Mouse (Mus musculus): Measurements from ENCODE around the gene Wdr25. TPM values are rescaled to one million over a fixed set of nuclear protein-coding genes. Genes with fewer than 3 reads are reported as not detected.

The Wdr25 gene
- polyA plus RNA-seq, 1 experiment from 2014 or later = 8.6 TPM

- Histone ChIP-seq H3K4me1 (replicated peaks; ENCODE audit: control insufficient read depth, insufficient read depth, low read length) (no peaks in the 10 kb centered on the region), H3K9me3 (ENCODE audit: control insufficient read depth, low read length) (no peaks in the 10 kb centered on the region), H3K4me3 (replicated peaks; ENCODE audit: low read length) (no peak overlapping the region), H3K4me2 (ENCODE audit: low read length) (no peak overlapping the region), H3K27ac (ENCODE audit: low read length) (no peak overlapping the region), H3K9ac (replicated peaks; ENCODE audit: low read depth, low read length) (no peak overlapping the region), H3K36me3 (ENCODE audit: control insufficient read depth, insufficient read depth) (peaks cover 4% of the 10 kb centered on the region; the same call in 1 of the 2 replicates), H3K27me3 (replicated peaks; ENCODE audit: control insufficient read depth, insufficient read depth, low read length) (no peaks in the 10 kb centered on the region)
- WGBS = 89% methylated on average over 7 of the region's 7 CpGs
- ATAC-seq = no peak
These were observed 35.7 kb upstream of the Wdr25 start for GRCm38 (mm10) chr12:108857589-108858184.

GRCm38 (mm10) chr12:108858486-108858885, 34.9 kb upstream of the Wdr25 start:
- H3K27ac ChIP-seq (ENCODE audit: low read length) = no peak overlapping the region
- ATAC-seq = no peak
- H3K9me3 ChIP-seq (ENCODE audit: control insufficient read depth, low read length) = no peaks in the 10 kb centered on the region
- no peaks in the 10 kb centered on the region for H3K4me1 ChIP-seq (replicated peaks; ENCODE audit: control insufficient read depth, insufficient read depth, low read length)
- peaks cover 5% of the 10 kb centered on the region for H3K36me3 ChIP-seq (ENCODE audit: control insufficient read depth, insufficient read depth)
- no peak overlapping the region for H3K4me2 ChIP-seq (ENCODE audit: low read length)
- H3K27me3 ChIP-seq (replicated peaks; ENCODE audit: control insufficient read depth, insufficient read depth, low read length) = no peaks in the 10 kb centered on the region
- no peak overlapping the region for H3K4me3 ChIP-seq (replicated peaks; ENCODE audit: low read length)
- WGBS = 86% methylated on average over 5 of the region's 5 CpGs
- H3K9ac ChIP-seq (replicated peaks; ENCODE audit: low read depth, low read length) = no peak overlapping the region

DNA sequence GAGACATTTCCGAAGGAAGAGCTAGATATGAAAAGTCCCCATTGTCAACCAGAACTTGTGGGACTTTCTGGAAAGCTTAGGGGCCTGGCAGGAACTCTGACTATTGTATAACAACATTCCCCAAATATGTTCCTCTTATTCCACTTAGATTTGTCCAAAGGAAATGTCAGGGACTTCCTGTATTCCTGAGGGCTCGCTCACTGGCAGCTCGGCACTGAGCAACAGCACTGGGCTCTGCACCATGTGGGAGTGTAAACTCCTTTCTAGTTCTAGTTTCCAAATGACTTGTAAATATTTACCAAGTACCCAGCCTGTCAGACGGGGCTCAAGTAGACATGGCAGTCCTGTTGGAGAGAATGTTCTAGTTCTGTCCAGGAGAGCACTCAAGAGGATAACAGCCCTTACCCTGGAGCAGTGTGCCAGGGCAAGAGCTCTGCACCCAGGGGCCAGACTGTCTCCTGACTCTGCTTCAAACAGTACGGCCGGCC, 28.4 kb upstream of the Wdr25 start:
- H3K4me2 ChIP-seq (ENCODE audit: low read length) = no peak overlapping the region
- ATAC-seq = no peak
- H3K9me3 ChIP-seq (ENCODE audit: control insufficient read depth, low read length) = no peaks in the 10 kb centered on the region
- H3K27ac ChIP-seq (ENCODE audit: low read length) = no peak overlapping the region
- no peaks in the 10 kb centered on the region for H3K4me1 ChIP-seq (replicated peaks; ENCODE audit: control insufficient read depth, insufficient read depth, low read length)
- H3K4me3 ChIP-seq (replicated peaks; ENCODE audit: low read length) = no peak overlapping the region
- H3K27me3 ChIP-seq (replicated peaks; ENCODE audit: control insufficient read depth, insufficient read depth, low read length) = no peaks in the 10 kb centered on the region
- peaks cover 42% of the 10 kb centered on the region for H3K36me3 ChIP-seq (ENCODE audit: control insufficient read depth, insufficient read depth)
- WGBS = 89% methylated on average over 6 of the region's 6 CpGs
- no peak overlapping the region for H3K9ac ChIP-seq (replicated peaks; ENCODE audit: low read depth, low read length)

DNA sequence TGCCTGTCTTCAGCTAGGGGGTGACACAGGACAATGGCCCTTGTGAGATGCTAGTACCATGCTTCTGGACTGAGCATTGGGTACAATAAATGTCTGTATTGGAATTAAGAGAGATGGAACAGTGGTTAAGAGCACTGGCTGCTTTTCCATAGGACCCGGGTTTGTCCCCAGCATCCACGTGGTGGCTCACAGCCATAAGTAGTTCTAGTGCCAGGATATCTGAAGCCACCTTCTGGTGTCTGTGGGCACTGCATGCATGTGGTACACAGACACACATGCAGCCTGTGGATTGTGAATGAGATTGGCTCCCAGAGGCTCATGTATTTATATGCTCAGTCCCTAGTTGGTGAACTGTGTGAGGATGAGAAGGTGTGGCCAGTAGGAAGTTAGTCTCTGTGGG, 23.9 kb upstream of the Wdr25 start:
- Histone ChIP-seq H3K27ac (ENCODE audit: low read length) (no peak overlapping the region), H3K4me2 (ENCODE audit: low read length) (no peak overlapping the region), H3K4me1 (replicated peaks; ENCODE audit: control insufficient read depth, insufficient read depth, low read length) (no peaks in the 10 kb centered on the region), H3K9me3 (ENCODE audit: control insufficient read depth, low read length) (no peaks in the 10 kb centered on the region), H3K9ac (replicated peaks; ENCODE audit: low read depth, low read length) (no peak overlapping the region), H3K27me3 (replicated peaks; ENCODE audit: control insufficient read depth, insufficient read depth, low read length) (no peaks in the 10 kb centered on the region), H3K36me3 (ENCODE audit: control insufficient read depth, insufficient read depth) (peaks cover 37% of the 10 kb centered on the region), H3K4me3 (replicated peaks; ENCODE audit: low read length) (no peak overlapping the region)
- ATAC-seq = no peak
- 69% methylated on average over 2 of the region's 2 CpGs for WGBS

GRCm38 (mm10) chr12:108873122-108873521, 20.3 kb upstream of the Wdr25 start:
- no peaks in the 10 kb centered on the region for H3K27me3 ChIP-seq (replicated peaks; ENCODE audit: control insufficient read depth, insufficient read depth, low read length)
- no peak overlapping the region for H3K9ac ChIP-seq (replicated peaks; ENCODE audit: low read depth, low read length)
- WGBS = 82% methylated on average over 5 of the region's 5 CpGs
- H3K9me3 ChIP-seq (ENCODE audit: control insufficient read depth, low read length) = no peaks in the 10 kb centered on the region
- H3K36me3 ChIP-seq (ENCODE audit: control insufficient read depth, insufficient read depth) = peaks cover 35% of the 10 kb centered on the region
- H3K4me3 ChIP-seq (replicated peaks; ENCODE audit: low read length) = no peak overlapping the region
- no peak overlapping the region for H3K27ac ChIP-seq (ENCODE audit: low read length)
- H3K4me2 ChIP-seq (ENCODE audit: low read length) = no peak overlapping the region
- H3K4me1 ChIP-seq (replicated peaks; ENCODE audit: control insufficient read depth, insufficient read depth, low read length) = no peaks in the 10 kb centered on the region
- no peak for ATAC-seq

- 90% methylated on average over 4 of the region's 4 CpGs for WGBS
- Histone ChIP-seq H3K9me3 (ENCODE audit: control insufficient read depth, low read length) (no peaks in the 10 kb centered on the region), H3K4me2 (ENCODE audit: low read length) (no peak overlapping the region), H3K36me3 (ENCODE audit: control insufficient read depth, insufficient read depth) (peaks cover 20% of the 10 kb centered on the region), H3K9ac (replicated peaks; ENCODE audit: low read depth, low read length) (no peak overlapping the region), H3K27me3 (replicated peaks; ENCODE audit: control insufficient read depth, insufficient read depth, low read length) (no peaks in the 10 kb centered on the region), H3K4me1 (replicated peaks; ENCODE audit: control insufficient read depth, insufficient read depth, low read length) (no peaks in the 10 kb centered on the region), H3K4me3 (replicated peaks; ENCODE audit: low read length) (no peak overlapping the region), H3K27ac (ENCODE audit: low read length) (no peak overlapping the region)
- ATAC-seq = no peak
These were observed 14.3 kb upstream of the Wdr25 start for GRCm38 (mm10) chr12:108879138-108879537.

- Histone ChIP-seq H3K27me3 (replicated peaks; ENCODE audit: control insufficient read depth, insufficient read depth, low read length) (no peaks in the 10 kb centered on the region), H3K9ac (replicated peaks; ENCODE audit: low read depth, low read length) (no peak overlapping the region), H3K9me3 (ENCODE audit: control insufficient read depth, low read length) (no peaks in the 10 kb centered on the region), H3K36me3 (ENCODE audit: control insufficient read depth, insufficient read depth) (peaks cover 8% of the 10 kb centered on the region), H3K4me3 (replicated peaks; ENCODE audit: low read length) (no peak overlapping the region), H3K27ac (ENCODE audit: low read length) (no peak overlapping the region), H3K4me1 (replicated peaks; ENCODE audit: control insufficient read depth, insufficient read depth, low read length) (no peaks in the 10 kb centered on the region), H3K4me2 (ENCODE audit: low read length) (no peak overlapping the region)
- no peak for ATAC-seq
- 97% methylated on average over 5 of the region's 5 CpGs for WGBS
These were observed 12.8 kb upstream of the Wdr25 start for GRCm38 (mm10) chr12:108880606-108881005.

GRCm38 (mm10) chr12:108881192-108881591, 12.2 kb upstream of the Wdr25 start:
- H3K4me2 ChIP-seq (ENCODE audit: low read length) = no peak overlapping the region
- peaks cover 11% of the 10 kb centered on the region for H3K36me3 ChIP-seq (ENCODE audit: control insufficient read depth, insufficient read depth)
- no peak for ATAC-seq
- H3K27ac ChIP-seq (ENCODE audit: low read length) = no peak overlapping the region
- H3K4me1 ChIP-seq (replicated peaks; ENCODE audit: control insufficient read depth, insufficient read depth, low read length) = no peaks in the 10 kb centered on the region
- H3K9ac ChIP-seq (replicated peaks; ENCODE audit: low read depth, low read length) = no peak overlapping the region
- no peaks in the 10 kb centered on the region for H3K9me3 ChIP-seq (ENCODE audit: control insufficient read depth, low read length)
- H3K27me3 ChIP-seq (replicated peaks; ENCODE audit: control insufficient read depth, insufficient read depth, low read length) = no peaks in the 10 kb centered on the region
- 83% methylated on average over 3 of the region's 3 CpGs for WGBS
- no peak overlapping the region for H3K4me3 ChIP-seq (replicated peaks; ENCODE audit: low read length)

DNA sequence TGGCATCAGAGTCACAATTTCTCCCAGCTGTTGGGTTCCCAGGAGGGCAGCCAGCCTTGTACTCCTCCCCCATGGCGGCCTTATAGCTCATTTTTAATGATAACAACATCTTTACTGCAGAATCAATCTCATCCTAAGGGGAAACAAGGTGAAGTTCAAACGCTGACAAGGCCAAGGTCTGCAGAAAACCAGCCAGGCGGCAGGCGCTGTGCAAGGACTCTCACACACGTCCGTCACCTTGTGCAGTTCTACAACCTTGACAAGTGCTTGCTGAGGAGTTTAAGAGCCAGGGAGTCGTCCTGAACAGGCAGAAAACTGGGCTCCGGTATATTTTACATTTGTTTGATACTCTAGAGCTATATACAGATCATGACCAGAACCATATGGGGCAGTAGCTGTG, 10.7 kb upstream of the Wdr25 start:
- H3K27ac ChIP-seq (ENCODE audit: low read length) = no peak overlapping the region
- H3K4me3 ChIP-seq (replicated peaks; ENCODE audit: low read length) = no peak overlapping the region
- H3K27me3 ChIP-seq (replicated peaks; ENCODE audit: control insufficient read depth, insufficient read depth, low read length) = no peaks in the 10 kb centered on the region
- H3K36me3 ChIP-seq (ENCODE audit: control insufficient read depth, insufficient read depth) = peaks cover 18% of the 10 kb centered on the region; the same call in 1 of the 2 replicates
- no peak overlapping the region for H3K4me2 ChIP-seq (ENCODE audit: low read length)
- no peak for ATAC-seq
- no peak overlapping the region for H3K9ac ChIP-seq (replicated peaks; ENCODE audit: low read depth, low read length)
- H3K9me3 ChIP-seq (ENCODE audit: control insufficient read depth, low read length) = no peaks in the 10 kb centered on the region
- H3K4me1 ChIP-seq (replicated peaks; ENCODE audit: control insufficient read depth, insufficient read depth, low read length) = no peaks in the 10 kb centered on the region
- WGBS = 89% methylated on average over 8 of the region's 8 CpGs

- Histone ChIP-seq H3K9me3 (ENCODE audit: control insufficient read depth, low read length) (no peaks in the 10 kb centered on the region), H3K9ac (replicated peaks; ENCODE audit: low read depth, low read length) (no peak overlapping the region), H3K4me1 (replicated peaks; ENCODE audit: control insufficient read depth, insufficient read depth, low read length) (no peaks in the 10 kb centered on the region), H3K27ac (ENCODE audit: low read length) (no peak overlapping the region), H3K4me2 (ENCODE audit: low read length) (no peak overlapping the region), H3K4me3 (replicated peaks; ENCODE audit: low read length) (no peak overlapping the region), H3K36me3 (ENCODE audit: control insufficient read depth, insufficient read depth) (peaks cover 20% of the 10 kb centered on the region; the same call in 1 of the 2 replicates), H3K27me3 (replicated peaks; ENCODE audit: control insufficient read depth, insufficient read depth, low read length) (no peaks in the 10 kb centered on the region)
- 91% methylated on average over 1 of the region's 1 CpGs for WGBS
- no peak for ATAC-seq
These were observed 7.5 kb upstream of the Wdr25 start for GRCm38 (mm10) chr12:108885906-108886305.
